Mouse (Mus musculus): Measurements from ENCODE around the gene Hpn. TPM values are rescaled to one million over a fixed set of nuclear protein-coding genes. Genes with fewer than 3 reads are reported as not detected.

Gene Hpn
- total RNA-seq, 2 experiments from 2014 or later, result 2.0 to 3.3 TPM

DNA sequence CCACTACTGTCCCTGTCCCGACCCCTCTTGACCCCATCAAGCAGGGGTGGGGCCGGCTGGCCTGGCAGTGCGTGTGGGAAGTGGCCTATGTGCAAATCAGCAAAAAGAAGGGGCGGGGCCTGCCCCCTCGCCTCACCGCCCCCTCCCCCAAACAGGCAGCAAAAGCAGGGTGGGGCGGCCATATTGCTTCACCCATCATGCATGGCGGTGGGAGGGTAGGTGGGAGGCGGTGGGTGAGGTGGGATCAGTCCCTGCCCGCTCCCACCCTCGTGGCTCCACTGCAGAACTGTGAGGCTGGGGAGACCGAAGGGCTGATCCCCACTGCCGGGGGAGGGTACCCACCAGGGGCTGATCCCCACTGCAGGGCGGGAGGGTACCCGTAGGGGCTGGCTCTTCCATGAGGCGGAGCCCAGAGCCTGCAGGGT, 1.6 kb upstream of the Hpn start:
- DNase-seq (ENCODE audit: low spot score in 2 of 2), result no peak
- intact Hi-C loops (cut with DNase I), result no loop called here

DNA sequence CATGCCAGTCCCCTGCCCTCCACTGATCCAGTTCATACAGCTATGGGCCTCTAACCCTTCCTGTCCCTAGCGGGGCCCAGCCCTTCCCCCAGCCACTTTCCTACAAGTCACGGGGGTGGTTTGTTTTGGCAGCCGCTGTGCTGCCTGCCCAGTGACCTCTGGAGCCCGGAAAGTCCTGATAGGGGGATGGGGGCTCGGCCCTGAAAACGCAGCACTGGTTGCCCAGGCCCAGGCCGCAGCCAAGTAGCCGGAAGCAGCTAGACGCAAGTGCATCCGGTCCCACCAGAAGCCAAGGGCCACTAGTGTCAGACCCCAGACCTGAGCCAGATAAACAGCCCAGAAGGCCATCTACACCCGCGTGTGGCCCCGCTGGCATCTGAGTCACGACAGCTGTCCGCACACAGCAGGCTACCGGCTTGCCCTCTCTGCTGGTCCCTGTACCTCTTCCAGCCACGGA, 525 bp upstream of the Hpn start:
- intact Hi-C loops (cut with DNase I), result no loop called here
- DNase-seq (ENCODE audit: low spot score in 2 of 2), result peak in 1 of 2 experiments; percentile 69

DNA sequence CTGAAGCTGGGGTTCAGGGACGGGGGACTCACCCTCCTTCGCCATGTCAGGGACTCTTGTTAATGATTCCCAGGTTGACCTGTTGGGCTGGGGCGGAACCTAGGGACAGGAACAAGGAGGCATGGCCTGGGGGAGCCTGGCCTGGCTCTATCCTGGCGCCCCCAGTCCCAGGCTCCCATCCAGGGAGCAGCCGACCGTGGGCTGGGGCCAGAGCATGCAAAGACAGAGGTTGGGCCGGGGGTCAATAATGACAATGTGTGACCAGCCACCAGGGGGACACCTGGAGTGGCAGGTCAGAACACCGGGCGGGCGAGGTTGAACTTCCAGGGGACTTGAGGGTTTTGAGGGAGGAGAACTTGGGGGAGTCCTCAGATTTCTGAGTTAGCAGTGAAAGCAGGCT, 444 bp downstream of the Hpn start:
- intact Hi-C loops (cut with DNase I), result no loop called here
- no peak for DNase-seq (ENCODE audit: low spot score in 2 of 2)

DNA sequence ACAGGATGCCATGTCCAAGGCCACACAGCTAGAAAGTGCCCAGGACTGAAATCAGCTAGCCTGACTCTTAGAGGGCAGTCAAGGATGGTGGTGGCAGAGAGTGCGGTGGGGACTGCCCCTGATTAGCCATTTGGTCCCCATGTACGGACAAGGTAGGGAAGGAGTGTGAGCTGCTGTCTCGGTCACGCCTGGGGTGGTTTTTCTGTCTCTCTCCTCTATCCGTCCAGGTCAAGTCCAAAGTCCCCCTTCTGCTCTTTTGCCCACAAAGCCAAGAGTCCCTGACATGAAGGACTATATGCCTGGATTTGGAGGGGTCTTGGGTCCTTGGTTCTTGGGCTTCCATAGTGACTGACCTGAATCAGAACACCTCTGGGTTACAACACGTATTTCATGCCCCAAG, 1.3 kb downstream of the Hpn start:
- intact Hi-C loops (cut with DNase I), result no loop called here
- DNase-seq (ENCODE audit: low spot score in 2 of 2), result no peak

DNA sequence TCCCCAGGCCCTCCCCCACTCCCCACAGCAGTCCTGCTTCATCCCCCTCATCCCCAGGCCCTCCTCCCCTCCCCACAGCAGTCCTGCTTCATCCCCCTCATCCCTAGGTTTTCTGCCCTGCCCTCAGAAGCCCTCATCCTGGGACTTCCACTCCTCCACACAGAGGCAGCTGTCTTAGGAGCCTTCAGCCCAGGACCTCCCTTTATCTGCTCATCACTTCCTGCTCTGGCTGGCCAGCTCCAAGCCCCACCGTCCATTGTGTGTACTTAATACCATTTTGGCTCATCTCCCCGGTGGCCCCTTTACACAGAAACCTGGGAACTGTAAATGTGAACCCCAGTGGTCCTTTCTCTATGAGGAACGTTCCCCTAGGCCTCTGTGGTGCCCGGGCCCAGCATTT, 3.1 kb downstream of the Hpn start:
- intact Hi-C loops (cut with DNase I), result no loop called here
- DNase-seq (ENCODE audit: low spot score in 2 of 2), result no peak

DNA sequence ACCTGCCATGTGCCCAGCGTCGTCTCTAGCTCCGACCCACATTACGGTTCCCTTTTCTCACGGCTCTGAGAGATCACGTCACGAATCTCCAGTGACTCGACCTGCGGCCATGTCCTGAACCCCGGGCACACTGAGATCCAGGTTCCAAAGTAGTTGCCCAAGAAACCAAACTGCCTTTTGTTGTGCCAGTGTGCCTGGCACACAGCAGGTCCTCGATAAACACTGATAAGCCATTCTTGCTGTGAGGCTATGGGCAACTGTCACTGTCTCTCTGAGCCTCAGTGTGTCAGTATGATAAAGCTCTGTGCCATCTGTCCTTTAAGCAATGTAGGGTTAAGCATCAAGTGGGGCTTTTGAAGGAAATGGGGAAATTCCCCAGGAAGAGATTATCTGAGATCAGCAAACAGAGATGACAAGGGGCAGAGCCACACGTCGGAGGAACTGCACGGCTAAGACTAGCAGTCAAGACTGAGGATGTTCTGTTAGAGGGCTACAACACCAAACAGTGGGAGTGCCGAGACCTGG, 4.2 kb downstream of the Hpn start:
- intact Hi-C loops (cut with DNase I), result no loop called here
- no peak for DNase-seq (ENCODE audit: low spot score in 2 of 2)

DNA sequence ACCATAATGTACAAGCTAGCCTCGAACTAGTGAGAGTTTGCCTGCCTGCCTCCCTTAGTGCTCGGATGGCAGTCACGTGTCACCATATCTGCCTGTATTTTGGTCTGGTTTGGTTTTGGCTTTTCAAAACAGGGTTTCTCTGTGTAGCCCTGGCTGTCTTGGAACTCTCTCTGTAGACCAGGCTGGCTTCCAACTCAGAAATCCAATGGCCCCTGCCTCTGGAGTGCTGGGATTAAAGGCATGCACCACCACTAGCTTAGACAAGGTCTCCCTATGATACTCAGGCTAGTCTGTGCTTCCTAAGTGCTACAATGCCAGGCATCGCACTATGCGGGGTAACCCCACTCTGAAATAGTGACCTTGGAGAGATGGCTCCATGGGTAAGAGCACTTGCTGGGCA, 5.3 kb downstream of the Hpn start:
- intact Hi-C loops (cut with DNase I), result no loop called here
- DNase-seq (ENCODE audit: low spot score in 2 of 2), result no peak

DNA sequence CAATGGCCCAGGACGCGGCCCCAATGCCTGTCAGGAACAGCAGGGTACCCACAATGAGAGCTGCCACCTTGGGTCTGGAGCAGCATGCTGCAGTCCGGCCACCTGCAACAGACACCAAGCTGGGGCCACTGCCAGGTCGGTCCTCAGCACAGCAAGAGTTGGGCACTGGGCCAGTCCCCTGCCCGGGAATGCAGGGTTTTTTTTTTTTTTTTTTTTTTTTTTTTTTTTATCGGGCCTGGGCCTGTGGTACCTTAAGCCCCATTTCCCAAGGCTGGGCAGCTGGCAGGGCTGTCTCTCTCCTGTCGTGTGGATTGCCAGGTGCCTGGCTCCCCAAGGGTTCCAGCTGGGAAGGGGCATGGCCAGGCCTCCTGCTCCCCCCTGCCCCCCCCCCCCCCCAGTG, 6.0 kb downstream of the Hpn start:
- intact Hi-C loops (cut with DNase I), result no loop called here

DNA sequence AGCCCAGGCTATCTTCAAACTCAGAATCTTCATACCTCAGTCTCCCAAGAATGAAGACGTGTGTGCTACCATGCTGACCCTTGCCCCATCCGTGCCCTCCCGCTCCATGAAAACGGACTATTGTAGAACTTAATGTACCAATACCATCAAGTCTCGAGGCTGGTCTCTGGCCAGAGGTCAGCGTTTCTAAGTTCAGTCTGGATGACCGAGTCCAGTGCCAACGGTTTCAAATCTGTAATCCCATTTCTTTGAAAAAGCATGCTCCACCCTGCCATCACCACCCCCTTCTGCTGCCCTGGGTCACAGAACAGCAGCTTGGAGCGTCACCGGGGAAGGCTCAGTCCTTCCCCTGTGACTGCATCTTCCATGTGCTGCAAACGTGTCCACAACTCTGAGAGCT, 7.3 kb downstream of the Hpn start:
- DNase-seq (ENCODE audit: low spot score in 2 of 2), result no peak
- intact Hi-C loops (cut with DNase I), result no loop called here

More for the DNA sequence above, 6.0 kb downstream of the Hpn start:
- DNase-seq (ENCODE audit: low spot score in 2 of 2), result no peak

DNA sequence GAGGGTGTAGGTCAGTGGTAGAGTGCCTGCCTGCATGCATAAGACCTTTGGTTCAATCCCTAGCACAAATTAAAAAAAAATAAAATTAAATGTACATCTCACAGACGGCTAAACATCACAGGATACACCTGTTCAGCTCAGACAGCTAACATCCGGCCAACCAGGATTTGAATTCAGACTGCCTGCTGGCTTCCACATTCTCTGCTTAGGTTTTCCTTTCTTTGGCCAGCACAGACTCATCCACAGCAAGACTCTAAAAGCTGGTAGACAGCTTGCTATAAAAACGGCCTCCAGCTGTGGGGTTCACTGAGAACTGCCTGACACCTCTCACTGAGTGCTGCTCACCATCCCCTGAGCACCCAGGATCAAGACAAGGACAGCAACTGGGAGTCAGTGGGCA, 8.9 kb downstream of the Hpn start:
- intact Hi-C loops (cut with DNase I), result no loop called here
- no peak for DNase-seq (ENCODE audit: low spot score in 2 of 2)

DNA sequence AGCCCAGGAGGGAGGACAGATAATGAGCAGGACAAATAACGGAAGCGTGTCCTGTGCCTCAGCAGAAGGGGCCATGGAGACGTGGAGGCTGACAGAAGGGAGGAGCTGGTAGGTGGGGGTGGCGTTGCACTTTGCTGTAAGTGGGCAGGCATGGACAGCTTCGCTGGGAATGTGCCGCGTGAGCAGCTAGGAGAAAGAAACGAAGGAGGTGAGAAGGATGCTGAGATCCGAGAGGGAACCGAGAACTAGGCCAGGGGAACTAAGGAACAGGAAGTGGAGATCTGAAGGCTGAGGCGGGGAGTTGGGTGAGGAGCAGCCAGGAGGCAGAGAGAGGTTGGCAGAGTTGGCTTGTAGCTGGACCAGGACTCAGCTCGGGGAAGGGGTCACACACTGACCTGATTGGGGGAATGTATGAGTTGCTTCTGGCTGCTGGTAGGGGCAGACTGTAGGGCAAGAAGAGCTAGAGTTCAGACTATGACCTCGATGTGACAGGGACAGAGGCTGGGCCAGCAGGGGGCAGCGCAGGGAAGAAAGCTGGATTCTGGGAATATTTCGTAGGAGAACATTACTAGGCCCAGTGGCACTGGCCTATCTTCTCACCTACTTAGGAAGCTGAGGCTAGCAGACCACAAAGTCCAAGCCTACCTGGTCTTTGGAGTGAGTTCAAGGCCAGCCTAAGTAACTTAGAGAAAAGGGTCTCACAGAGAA, 9.9 kb downstream of the Hpn start:
- intact Hi-C loops (cut with DNase I), result no loop called here

DNA sequence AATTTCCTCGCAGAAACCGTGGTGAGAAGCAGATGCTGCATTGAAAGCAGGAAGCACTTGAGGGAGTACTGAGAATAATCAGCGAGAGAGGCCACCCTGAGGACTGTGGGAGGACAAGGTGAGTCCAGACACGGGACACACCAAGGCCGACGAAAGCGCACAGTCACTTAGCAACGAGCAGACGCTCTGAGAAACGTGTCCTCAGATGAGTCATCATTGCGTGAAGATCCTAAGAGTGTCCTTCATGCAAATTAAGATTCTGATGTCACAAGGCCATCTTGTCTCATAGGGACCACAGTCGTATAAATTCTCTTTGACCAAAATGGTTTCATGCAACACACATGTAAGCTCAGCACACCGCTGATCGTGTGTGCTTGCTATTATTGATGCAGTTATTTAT, 14.3 kb downstream of the Hpn start:
- intact Hi-C loops (cut with DNase I), result no loop called here
- no peak for DNase-seq (ENCODE audit: low spot score in 2 of 2)

More for the DNA sequence above, 9.9 kb downstream of the Hpn start:
- peak; percentile 56 to 73 for DNase-seq (ENCODE audit: low spot score in 2 of 2)

DNA sequence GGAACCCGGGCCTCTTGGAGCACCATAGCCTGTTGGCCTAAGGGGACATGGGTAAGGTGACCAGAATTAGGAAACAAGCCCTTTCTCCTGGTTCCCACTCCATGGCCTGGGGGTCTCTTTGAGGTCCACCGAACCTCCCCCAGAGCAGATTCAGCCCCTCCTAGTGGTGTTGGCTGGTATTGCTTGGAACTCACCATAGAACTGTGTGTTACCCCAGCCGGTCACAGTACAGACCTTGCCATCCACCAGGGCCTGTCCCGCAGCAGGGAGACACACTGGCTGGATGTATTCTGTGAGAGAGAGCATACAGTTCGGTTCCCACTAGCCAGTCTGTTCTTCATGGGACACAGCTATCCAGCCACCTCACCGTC, 15.5 kb downstream of the Hpn start:
- DNase-seq (ENCODE audit: low spot score in 2 of 2), result no peak
- intact Hi-C loops (cut with DNase I), result loop anchor here (5.0 kb wide), 1 partner anchor 127 kb away; the partner anchor contains the start of genes Fam187b and Lsr

DNA sequence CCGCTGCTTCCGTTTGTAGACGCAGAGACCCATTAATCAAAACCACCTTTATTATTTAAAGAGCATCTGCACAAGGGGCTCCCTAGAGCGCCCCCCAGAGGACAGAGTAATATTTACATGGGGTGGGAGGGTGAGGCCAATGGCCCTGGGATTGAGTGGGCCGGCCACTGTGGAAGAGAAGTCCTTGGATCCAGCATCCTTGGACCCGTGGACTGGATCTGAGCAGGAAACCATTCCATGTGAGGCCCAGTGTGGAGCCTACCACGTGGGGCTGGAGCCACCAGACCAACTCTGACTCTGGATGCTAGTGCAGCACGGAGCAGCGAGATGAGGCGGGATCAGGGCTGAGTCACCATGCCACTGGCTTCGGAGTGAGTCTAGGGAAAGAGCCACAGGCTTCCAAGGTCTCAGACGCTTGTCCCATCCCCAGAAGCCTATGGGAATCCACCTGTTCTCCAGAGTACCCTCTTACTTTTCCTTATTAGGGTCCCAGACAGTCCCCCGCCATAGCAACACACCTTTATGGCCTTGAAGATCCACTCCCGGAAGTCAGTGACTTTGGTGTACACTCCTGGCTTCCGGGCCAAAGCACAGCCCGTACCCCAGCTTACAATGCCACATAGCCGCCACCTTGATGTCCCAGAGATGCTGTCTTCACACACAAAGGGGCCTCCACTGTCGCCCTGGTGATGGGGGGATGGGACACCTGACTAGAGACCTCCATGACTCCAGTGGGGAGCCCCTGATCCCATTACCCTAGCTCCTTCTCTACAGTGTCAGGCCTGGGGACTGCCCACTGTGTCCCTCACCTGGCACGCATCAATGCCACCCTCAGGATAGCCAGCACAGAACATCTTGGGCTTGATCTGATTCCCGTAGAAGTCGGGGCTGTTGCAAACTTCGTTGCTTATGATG, 16.1 kb downstream of the Hpn start:
- intact Hi-C loops (cut with DNase I), result loop anchor here (5.0 kb wide), 1 partner anchor 127 kb away; the partner anchor contains the start of genes Fam187b and Lsr
- no peak for DNase-seq (ENCODE audit: low spot score in 2 of 2)

DNA sequence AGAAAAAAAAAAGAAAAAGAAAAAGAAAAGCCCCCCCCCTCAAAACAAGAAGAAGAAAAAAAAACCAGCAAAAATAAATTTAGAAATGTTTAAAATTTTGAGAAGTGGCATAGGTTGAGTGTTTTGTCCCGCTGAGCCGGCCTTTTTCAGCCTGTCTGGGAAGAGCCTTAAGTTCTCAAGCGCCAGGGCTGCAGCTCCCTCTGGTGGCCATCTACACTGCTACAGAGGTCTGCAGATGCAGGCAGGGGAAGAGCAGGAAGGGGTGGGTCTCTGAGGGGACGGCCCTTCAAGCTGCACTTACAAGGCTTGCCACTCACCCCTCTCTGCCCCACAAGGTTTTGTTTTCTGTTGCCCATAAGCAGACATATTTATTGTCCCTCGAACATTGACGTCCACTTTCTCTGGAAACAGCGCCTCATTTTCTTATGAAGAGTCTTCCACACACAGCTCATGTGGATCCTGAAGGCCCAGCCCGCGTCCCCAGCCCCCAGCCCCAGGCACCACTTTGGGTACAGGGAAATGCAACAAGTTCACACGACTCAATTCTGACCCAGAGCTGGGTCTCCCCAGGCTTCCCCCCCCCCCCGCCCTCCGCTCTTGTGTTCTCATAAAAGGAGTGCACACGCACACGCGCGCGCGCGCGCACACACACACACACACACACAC, 17.4 kb downstream of the Hpn start:
- intact Hi-C loops (cut with DNase I), result loop anchor here (2.0 to 5.0 kb wide), 2 partner anchors 39 to 125 kb away; partner anchors contain the start of genes Fam187b, Lgi4 and Lsr
- DNase-seq (ENCODE audit: low spot score in 2 of 2), result peak; percentile 93 to 95

DNA sequence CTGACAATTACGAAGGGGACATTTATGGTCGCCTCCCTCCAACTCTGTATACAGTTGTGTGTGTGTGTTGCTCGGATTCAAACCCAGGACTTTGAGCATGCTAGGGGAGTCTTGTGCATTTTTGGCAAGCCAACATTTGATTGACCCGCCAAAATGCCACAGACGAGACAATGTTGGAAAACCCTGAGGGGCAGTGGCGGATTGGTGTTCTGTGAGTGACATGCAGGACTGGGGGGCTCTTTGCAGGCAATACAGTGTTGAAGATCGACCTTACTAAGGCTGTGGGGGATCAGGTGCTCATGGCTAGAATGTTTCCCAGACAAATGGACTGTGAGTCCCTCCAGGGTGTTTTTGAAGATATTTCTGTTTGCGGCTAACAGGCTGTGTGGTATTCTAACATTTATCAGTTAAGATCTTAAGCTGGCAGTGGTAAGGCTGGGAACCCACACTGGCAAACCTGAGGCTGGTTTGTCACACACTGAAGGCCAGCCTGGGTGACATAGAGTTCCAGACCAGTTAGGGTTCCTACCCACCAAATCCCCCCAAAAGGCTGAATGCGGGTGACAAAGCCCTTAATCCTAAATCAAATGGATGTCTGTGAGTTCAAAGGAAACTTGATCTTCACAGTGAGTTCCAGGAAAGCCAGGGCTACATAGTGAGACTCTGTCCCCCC, 18.1 kb downstream of the Hpn start:
- no peak for DNase-seq (ENCODE audit: low spot score in 2 of 2)
- intact Hi-C loops (cut with DNase I), result loop anchor here (2.0 to 5.0 kb wide), 2 partner anchors 38 to 125 kb away; partner anchors contain the start of genes Fam187b, Lgi4 and Lsr

DNA sequence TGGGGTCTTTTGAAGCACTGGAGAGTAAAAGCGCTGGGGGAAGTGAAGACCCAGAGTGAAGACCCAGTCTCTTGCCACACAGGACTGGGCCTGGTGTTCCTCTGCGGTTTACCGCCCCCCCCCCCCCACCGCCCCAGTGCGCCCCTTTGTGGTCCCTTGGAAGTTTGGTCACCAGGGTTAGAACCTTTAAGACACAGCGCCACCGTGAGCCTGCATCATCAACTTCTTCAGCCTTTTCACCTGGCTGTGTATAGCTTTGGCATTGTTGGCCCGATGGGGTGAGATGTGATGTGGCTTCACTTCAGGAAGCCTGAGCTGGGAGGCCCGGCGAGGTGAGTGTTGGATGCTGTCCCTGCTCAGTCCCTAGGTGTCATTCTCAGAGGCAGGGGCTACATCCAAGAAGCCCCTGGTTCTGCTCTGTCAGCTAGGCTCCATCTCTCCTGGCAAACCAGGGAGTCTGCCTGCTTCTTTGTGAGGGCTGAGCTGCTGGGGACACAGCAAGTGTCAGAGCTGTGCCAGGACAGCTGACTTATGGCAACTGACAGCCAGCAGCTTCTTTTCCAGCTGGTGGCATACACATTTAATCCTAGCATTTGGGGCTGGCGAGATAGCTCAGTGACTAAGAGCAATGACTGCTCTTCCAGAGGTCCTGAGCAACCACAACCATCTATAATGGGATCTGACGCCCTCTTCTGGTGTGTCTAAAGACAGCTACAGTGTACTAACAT, 20.2 kb downstream of the Hpn start:
- no peak for DNase-seq (ENCODE audit: low spot score in 2 of 2)
- intact Hi-C loops (cut with DNase I), result loop anchor here (5.0 kb wide), 1 partner anchor 123 kb away; the partner anchor contains the start of genes Fam187b and Lsr

DNA sequence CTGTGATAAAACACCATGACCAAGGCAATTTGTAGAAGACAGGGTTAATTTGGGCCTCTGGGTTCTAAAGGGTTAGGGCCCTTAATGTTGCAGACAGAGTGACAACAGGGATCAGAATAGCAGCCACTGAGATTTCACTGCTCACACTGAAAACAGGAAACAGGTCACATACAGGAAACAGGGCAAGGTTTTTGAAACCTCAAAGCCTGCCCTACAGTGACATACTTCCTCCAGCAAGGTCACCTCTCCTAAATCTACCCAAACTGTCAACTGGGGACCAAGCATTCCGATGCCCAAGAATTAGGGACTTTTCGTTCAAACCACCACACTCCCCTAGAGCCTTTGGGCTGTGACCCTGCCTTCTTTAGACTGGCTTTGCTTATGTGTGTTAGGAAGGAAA, 25.4 kb downstream of the Hpn start:
- intact Hi-C loops (cut with DNase I), result no loop called here
- DNase-seq (ENCODE audit: low spot score in 2 of 2), result no peak
